Mouse (Mus musculus) ES-E14 (cell line): ENCODE data around the gene Asb12. TPM values are rescaled to one million over a fixed set of nuclear protein-coding genes. Genes with fewer than 3 reads are reported as not detected.

ENCODE experiments used
- DNase-seq: peaks from one replicate; pipeline ENCODE4 v3.0.0-alpha.2; 2013; ENCODE audit warnings: low read depth, low spot score
- H3K27ac ChIP-seq: 2 replicates; pipeline ENCODE4 v1.5.1; 2012; ENCODE audit warnings: low read depth, mild to moderate bottlenecking, low read length, moderate library complexity, mixed read lengths; ENCODE audit not compliant: poor library complexity, insufficient read depth, severe bottlenecking
- H3K36me3 ChIP-seq: 2 replicates; pipeline ENCODE4 v1.6.1; 2012; ENCODE audit warnings: mild to moderate bottlenecking, low read length, moderate library complexity, mixed read lengths; ENCODE audit not compliant: control insufficient read depth, poor library complexity, insufficient read depth, severe bottlenecking
- H3K4me1 ChIP-seq, 2 experiments: fragments of 150-350 bp in 1 of 2; sonication (generic) in 1 of 2; 2 replicates each; pipeline ENCODE4 v1.6.1; 2012; ENCODE audit warnings: low read length in 2 of 2, mild to moderate bottlenecking in 1 of 2, mixed read lengths in 1 of 2; ENCODE audit not compliant: control insufficient read depth in 2 of 2, insufficient read depth in 2 of 2, poor library complexity in 1 of 2
- H3K4me3 ChIP-seq, 2 experiments: fragments of 150-350 bp in 1 of 2; sonication (generic) in 1 of 2; 2 replicates each; pipeline ENCODE4 v1.5.1; 2012; ENCODE audit warnings: low read length in 2 of 2, low read depth in 1 of 2, mild to moderate bottlenecking in 1 of 2, mixed read lengths in 1 of 2; ENCODE audit not compliant: insufficient read depth in 1 of 2, poor library complexity in 1 of 2, severe bottlenecking in 1 of 2
- H3K9ac ChIP-seq: 2 replicates; pipeline ENCODE4 v1.6.1; 2012; ENCODE audit warnings: low read depth, mild to moderate bottlenecking, low read length, mixed read lengths; ENCODE audit not compliant: poor library complexity, insufficient read depth, severe bottlenecking
- H3K9me3 ChIP-seq: fragments of 150-350 bp; sonication (generic); 2 replicates; pipeline ENCODE4 v1.6.1; 2012; ENCODE audit warnings: low read depth, mild to moderate bottlenecking, low read length; ENCODE audit not compliant: control insufficient read depth, insufficient read depth
- CHD2 ChIP-seq: IDR thresholded peaks from 2 replicates; pipeline ENCODE4 v1.6.1; 2014; ENCODE audit warnings: mild to moderate bottlenecking, low read depth, low read length, inconsistent platforms
- HCFC1 ChIP-seq: IDR thresholded peaks from 2 replicates; pipeline ENCODE4 v1.6.1; 2012; ENCODE audit warnings: low read length, inconsistent platforms, borderline replicate concordance; ENCODE audit not compliant: insufficient read depth
- MAFK ChIP-seq: IDR thresholded peaks from 2 replicates; pipeline ENCODE4 v1.6.1; 2014; ENCODE audit warnings: mild to moderate bottlenecking, low read depth, low read length, inconsistent platforms; ENCODE audit not compliant: insufficient read depth
- ZC3H11A ChIP-seq: IDR thresholded peaks from 2 replicates; pipeline ENCODE4 v1.6.1; 2012; ENCODE audit warnings: low read depth, mild to moderate bottlenecking, inconsistent platforms, low read length, borderline replicate concordance
- ZNF384 ChIP-seq: IDR thresholded peaks from 2 replicates; pipeline ENCODE4 v1.6.1; 2012; ENCODE audit warnings: low read depth, low read length, inconsistent platforms
- in situ Hi-C, 2 experiments: fragments of 600-800 bp; cut with MboI; formaldehyde crosslinking; loops; one replicate each; pipeline ENCODE4 v1.15.1; 2025; ENCODE audit warnings: low sequenced_read_pairs in 2 of 2, inconsistent platforms in 1 of 2; ENCODE audit not compliant: unreplicated experiment in 2 of 2
- total RNA-seq: library from RNA; depleted of rRNA; stranded (reverse); fragments of 300-350 nt; gene quantifications from 2 replicates; pipeline ENCODE4 v1.2.3, GENCODE M21; 2012

Asb12 gene
- total RNA-seq, 1 experiment, result 0.62 TPM

DNA sequence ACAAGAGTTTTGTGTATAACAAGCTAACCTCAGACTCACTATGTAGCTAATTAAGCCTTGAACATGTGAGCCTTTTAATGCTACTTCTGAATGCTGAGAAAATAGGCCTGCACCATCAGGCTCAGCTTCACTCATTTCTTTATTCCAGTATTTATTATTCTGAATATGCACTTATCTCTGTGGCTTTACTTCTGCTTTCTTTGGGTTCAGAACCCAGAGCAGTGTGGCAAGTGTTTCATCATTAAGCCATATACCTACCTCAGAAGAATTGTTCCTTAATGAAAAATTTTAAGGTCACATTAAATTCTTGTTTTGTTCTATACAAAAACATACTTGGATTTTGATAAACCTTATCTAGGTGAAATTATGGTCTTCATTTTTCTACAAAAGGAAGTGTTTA, 33.9 kb downstream of the Asb12 start:
- no peak for DNase-seq
- H3K27ac ChIP-seq, result no peak overlapping the region
- H3K36me3 ChIP-seq, result no peaks in the 10 kb centered on the region
- no peak overlapping the region for H3K4me3 ChIP-seq
- no peaks in the 10 kb centered on the region for H3K9me3 ChIP-seq
- TF ChIP-seq ZC3H11A (no peak), ZNF384 (no peak), MAFK (no peak), CHD2 (no peak)
- in situ Hi-C loops, result no loop called here
- no peak overlapping the region for H3K9ac ChIP-seq
- no peaks in the 10 kb centered on the region for H3K4me1 ChIP-seq

DNA sequence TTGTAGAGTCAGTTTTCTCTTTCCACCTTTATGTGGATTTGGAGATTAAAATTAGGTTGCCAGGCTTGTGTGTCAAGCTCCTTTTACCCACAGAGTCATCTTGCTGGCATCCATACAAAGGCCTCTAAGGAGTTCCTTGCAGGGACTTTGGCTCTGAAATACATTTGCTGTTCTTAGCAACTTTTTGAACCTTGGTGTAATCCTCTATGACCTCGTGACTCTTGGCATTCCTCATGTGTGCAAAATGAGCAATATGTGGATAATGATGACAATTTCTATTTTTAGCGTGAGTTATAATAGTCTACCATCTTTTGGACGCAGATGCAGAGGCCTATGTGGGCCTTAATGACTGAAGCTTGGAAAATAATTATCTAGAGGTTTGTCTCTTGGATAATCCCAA, 100.6 kb downstream of the Asb12 start:
- in situ Hi-C loops, result no loop called here
- no peak overlapping the region for H3K9ac ChIP-seq
- H3K4me3 ChIP-seq, result no peak overlapping the region
- H3K9me3 ChIP-seq, result no peaks in the 10 kb centered on the region
- H3K36me3 ChIP-seq, result no peaks in the 10 kb centered on the region
- TF ChIP-seq MAFK, result no peak
- TF ChIP-seq ZNF384, result no peak
- TF ChIP-seq HCFC1, result no peak
- no peak for TF ChIP-seq CHD2
- no peak for TF ChIP-seq ZC3H11A
- no peak for DNase-seq
- no peaks in the 10 kb centered on the region for H3K4me1 ChIP-seq
- no peak overlapping the region for H3K27ac ChIP-seq

DNA sequence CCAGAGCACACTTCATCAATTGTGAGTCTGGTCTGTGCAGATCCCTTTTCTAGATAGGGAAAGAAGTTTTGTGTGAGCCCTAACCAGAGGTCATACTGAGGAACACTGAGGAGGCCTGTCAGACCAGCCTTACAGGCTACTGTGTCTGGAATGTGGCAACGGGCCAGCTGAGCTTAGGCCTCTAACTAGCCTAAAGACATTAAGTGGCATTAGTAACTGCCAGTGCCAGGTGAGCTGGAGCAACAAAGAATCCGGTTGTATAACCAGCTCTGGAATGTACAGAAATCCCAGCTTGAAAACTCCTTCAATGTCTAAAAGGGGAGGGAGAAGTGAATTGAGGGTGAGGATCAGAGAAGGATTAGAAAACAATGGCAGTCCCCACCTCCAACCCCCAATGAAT, 111.9 kb downstream of the Asb12 start:
- Histone ChIP-seq H3K36me3 (no peaks in the 10 kb centered on the region), H3K4me3 (no peak overlapping the region), H3K27ac (no peak overlapping the region), H3K9me3 (no peaks in the 10 kb centered on the region), H3K9ac (no peak overlapping the region), H3K4me1 (0 out of 4 replicates have a peak, but pooled peaks cover 0 to 2% of the 10 kb centered on the region in 2 experiments)
- in situ Hi-C loops, result no loop called here
- TF ChIP-seq ZNF384 (no peak), ZC3H11A (no peak), HCFC1 (no peak), MAFK (no peak), CHD2 (no peak)
- DNase-seq, result no peak

DNA sequence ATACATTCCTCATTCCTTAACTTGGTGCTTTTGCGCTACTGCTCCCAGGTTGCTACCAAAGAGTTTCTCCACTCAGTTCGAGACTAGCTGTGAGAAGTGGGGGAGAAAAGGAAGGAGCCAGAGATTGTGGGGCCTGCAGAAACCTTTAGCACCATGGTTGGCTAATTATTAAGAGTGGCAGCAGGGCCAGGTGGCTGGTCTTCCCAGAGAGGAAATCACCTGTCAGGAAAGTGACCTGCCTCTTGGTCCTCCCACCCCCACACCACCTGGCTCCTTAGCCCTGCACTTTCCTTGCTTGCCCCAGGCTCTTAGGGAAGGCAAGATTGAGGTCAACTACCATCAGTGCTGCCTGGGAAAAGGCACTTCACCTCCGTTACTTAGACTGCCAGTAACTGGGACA, 112.6 kb downstream of the Asb12 start:
- peak overlapping the region; percentile 32; the same call in 1 of the 2 replicates for H3K9ac ChIP-seq
- H3K9me3 ChIP-seq, result no peaks in the 10 kb centered on the region
- peak; percentile 3 for DNase-seq
- TF ChIP-seq CHD2, result no peak
- no peak for TF ChIP-seq MAFK
- no peak for TF ChIP-seq ZNF384
- TF ChIP-seq ZC3H11A, result no peak
- TF ChIP-seq HCFC1, result no peak
- H3K4me1 ChIP-seq, result 0 out of 4 replicates have a peak, but pooled peaks cover 0 to 2% of the 10 kb centered on the region in 2 experiments
- H3K4me3 ChIP-seq, result peak overlapping the region; percentile 84 to 87
- in situ Hi-C loops, result no loop called here
- no peaks in the 10 kb centered on the region for H3K36me3 ChIP-seq
- no peak overlapping the region for H3K27ac ChIP-seq

DNA sequence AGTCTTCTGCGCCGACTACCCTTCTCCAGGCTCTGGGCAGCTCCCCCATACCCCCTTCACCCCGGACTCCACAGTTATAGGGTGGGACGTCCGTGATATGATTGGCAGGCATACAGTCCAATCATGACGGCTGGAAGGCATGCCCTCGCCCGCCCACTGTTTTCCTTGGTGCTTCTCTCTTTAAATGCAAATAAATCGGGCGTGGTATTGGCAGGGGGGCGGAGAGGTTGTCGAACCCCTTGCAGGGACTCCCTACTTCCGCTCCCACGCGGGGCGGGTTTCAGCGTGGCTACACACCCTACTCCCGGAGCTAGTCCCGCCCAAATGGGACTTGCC, 113.0 kb downstream of the Asb12 start, which contains the start of gene Amer1:
TSS of gene Amer1 (minus strand) at position 97 of the 336 bp plus-strand sequence.
- Histone ChIP-seq H3K4me1 (0 out of 4 replicates have a peak, but pooled peaks cover 0 to 2% of the 10 kb centered on the region in 2 experiments), H3K9ac (peak within 1 kb of the TSS; percentile 68), H3K27ac (peak within 1 kb of the TSS; percentile 27; the same call in 1 of the 2 replicates), H3K9me3 (no peaks in the 10 kb centered on the region), H3K36me3 (no peaks in the 10 kb centered on the region), H3K4me3 (peak within 1 kb of the TSS; percentile 84 to 87)
- in situ Hi-C loops, result no loop called here
- peak; percentile 72 for DNase-seq
- TF ChIP-seq MAFK, result no peak
- peak; percentile 54; the same call in 1 of the 2 replicates for TF ChIP-seq CHD2
- TF ChIP-seq HCFC1, result no peak
